Mouse (Mus musculus): ENCODE measurements at regions not wholly inside any gene's neighbourhood (a gene's known extent, or its start where the extent isn't known, plus 50 kb on each side); places are given as distances from the start of the nearest gene placed in this dataset.

GRCm38 (mm10) chr10:51278195-51278594 is 202.2 kb upstream of the Gm49339 start:
- 41% methylated on average over 2 of the region's 2 CpGs for WGBS
- H3K9ac ChIP-seq (ENCODE audit: low read length), result no peak overlapping the region
- H3K27ac ChIP-seq (ENCODE audit: low read length), result no peak overlapping the region
- H3K4me1 ChIP-seq (replicated peaks; ENCODE audit: control insufficient read depth, insufficient read depth, low read length), result no peaks in the 10 kb centered on the region
- H3K27me3 ChIP-seq (ENCODE audit: control insufficient read depth, insufficient read depth, low read depth, low read length), result no peaks in the 10 kb centered on the region
- no peaks in the 10 kb centered on the region for H3K36me3 ChIP-seq (ENCODE audit: control insufficient read depth, insufficient read depth, low read length)
- no peak overlapping the region for H3K4me3 ChIP-seq (ENCODE audit: low read length)
- ATAC-seq (ENCODE audit: low read depth), result no peak
- no peaks in the 10 kb centered on the region for H3K9me3 ChIP-seq (ENCODE audit: control insufficient read depth, low read length)
- no peak overlapping the region for H3K4me2 ChIP-seq (ENCODE audit: low read depth, low read length)

DNA sequence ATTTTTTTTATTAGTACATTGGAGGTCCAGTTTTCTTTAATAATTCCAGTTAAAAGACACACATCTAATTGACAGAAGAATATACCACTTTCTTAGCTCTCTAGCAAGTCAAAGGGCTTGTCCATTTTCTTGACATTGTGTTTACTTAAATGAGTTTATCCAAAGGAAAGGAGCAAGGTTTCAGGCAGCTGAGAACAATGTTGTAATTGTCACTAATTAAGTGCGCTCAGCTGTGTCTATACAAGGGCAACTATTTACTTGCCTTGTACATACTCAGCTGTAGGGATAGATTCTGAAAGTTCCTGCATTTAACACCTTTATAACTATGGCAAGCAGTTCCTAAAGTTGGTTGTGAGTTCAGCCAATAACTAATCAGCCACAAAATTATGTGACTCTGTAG is 198.0 kb upstream of the Gm49339 start:
- Histone ChIP-seq H3K4me3 (ENCODE audit: low read length) (no peak overlapping the region), H3K9ac (ENCODE audit: low read length) (no peak overlapping the region), H3K27ac (ENCODE audit: low read length) (no peak overlapping the region), H3K27me3 (ENCODE audit: control insufficient read depth, insufficient read depth, low read depth, low read length) (no peaks in the 10 kb centered on the region), H3K9me3 (ENCODE audit: control insufficient read depth, low read length) (no peaks in the 10 kb centered on the region), H3K4me2 (ENCODE audit: low read depth, low read length) (no peak overlapping the region), H3K4me1 (replicated peaks; ENCODE audit: control insufficient read depth, insufficient read depth, low read length) (no peaks in the 10 kb centered on the region), H3K36me3 (ENCODE audit: control insufficient read depth, insufficient read depth, low read length) (no peaks in the 10 kb centered on the region)
- WGBS, result 34% methylated on average over 1 of the region's 1 CpGs
- no peak for ATAC-seq (ENCODE audit: low read depth)

DNA sequence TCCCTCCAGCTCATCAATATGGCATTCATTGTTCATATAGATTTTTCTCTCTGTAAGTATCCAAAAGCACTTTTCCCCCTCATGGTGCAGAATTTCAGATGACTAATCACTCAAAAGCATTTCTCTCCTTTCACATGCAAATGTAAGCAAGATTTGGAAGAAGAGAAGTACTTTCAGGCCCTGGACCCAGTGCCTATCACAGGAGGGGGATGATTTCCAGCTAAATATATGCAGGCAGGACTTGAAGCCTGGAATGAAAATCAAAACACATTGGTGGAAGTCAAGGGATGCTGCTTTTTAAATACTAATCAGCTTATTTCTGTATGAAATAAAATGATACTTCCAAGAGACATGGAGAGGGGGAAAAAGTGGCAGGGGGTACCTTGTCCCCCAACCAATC is 195.9 kb upstream of the Gm49339 start:
- H3K4me2 ChIP-seq (ENCODE audit: low read depth, low read length), result no peak overlapping the region
- H3K27me3 ChIP-seq (ENCODE audit: control insufficient read depth, insufficient read depth, low read depth, low read length), result no peaks in the 10 kb centered on the region
- no peaks in the 10 kb centered on the region for H3K9me3 ChIP-seq (ENCODE audit: control insufficient read depth, low read length)
- ATAC-seq (ENCODE audit: low read depth), result no peak
- H3K4me3 ChIP-seq (ENCODE audit: low read length), result no peak overlapping the region
- H3K9ac ChIP-seq (ENCODE audit: low read length), result no peak overlapping the region
- H3K4me1 ChIP-seq (replicated peaks; ENCODE audit: control insufficient read depth, insufficient read depth, low read length), result no peaks in the 10 kb centered on the region
- no peaks in the 10 kb centered on the region for H3K36me3 ChIP-seq (ENCODE audit: control insufficient read depth, insufficient read depth, low read length)
- H3K27ac ChIP-seq (ENCODE audit: low read length), result no peak overlapping the region

- no peaks in the 10 kb centered on the region for H3K9me3 ChIP-seq (ENCODE audit: control insufficient read depth, low read length)
- no peak for ATAC-seq (ENCODE audit: low read depth)
- no peak overlapping the region for H3K27ac ChIP-seq (ENCODE audit: low read length)
- no peaks in the 10 kb centered on the region for H3K36me3 ChIP-seq (ENCODE audit: control insufficient read depth, insufficient read depth, low read length)
- WGBS, result 35% methylated on average over 4 of the region's 4 CpGs
- no peak overlapping the region for H3K4me2 ChIP-seq (ENCODE audit: low read depth, low read length)
- no peaks in the 10 kb centered on the region for H3K4me1 ChIP-seq (replicated peaks; ENCODE audit: control insufficient read depth, insufficient read depth, low read length)
- H3K9ac ChIP-seq (ENCODE audit: low read length), result no peak overlapping the region
- no peak overlapping the region for H3K4me3 ChIP-seq (ENCODE audit: low read length)
- no peaks in the 10 kb centered on the region for H3K27me3 ChIP-seq (ENCODE audit: control insufficient read depth, insufficient read depth, low read depth, low read length)
Measured at GRCm38 (mm10) chr10:51287852-51288251, 192.6 kb upstream of the Gm49339 start.

DNA sequence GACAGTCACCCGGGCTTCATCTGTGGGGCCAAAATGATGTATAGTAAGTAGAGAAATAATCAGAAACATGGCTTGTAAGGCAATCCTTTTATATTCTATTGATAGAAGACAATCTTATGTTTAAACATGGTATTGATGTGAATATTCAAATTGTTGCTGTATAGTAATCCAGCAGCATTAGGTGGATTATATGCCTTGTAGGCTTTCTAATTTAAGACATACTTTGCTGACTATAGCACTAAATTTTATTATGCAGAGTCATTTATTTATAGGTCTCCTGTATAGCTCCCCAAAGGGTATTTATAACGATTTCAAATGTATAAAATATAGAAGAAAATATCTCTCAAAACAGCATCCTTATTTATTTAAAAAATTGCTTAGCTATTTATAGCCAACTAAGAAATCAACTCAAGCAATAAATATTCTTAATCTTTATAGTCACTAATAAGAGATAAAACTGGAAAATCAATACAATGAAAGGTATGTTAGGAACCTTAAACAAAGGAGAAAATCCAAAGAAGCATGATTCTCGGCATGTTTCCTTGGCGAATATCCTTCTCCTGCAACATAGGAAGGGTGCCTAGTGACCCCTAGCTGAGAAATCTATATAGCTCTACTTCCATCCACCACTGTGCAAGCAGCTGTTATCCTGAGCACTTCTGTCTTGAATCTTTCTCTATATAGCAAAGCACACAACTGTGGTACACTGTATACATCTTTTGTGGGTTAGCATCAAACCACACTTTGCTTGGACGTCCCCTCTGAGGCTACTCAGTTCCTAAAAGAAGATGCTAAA is 188.8 kb upstream of the Gm49339 start:
- no peak for ATAC-seq (ENCODE audit: low read depth)

GRCm38 (mm10) chr10:51312814-51313213 is 167.6 kb upstream of the Gm49339 start:
- H3K9ac ChIP-seq (ENCODE audit: low read length), result no peak overlapping the region
- no peak overlapping the region for H3K27ac ChIP-seq (ENCODE audit: low read length)
- H3K9me3 ChIP-seq (ENCODE audit: control insufficient read depth, low read length), result no peaks in the 10 kb centered on the region
- H3K27me3 ChIP-seq (ENCODE audit: control insufficient read depth, insufficient read depth, low read depth, low read length), result no peaks in the 10 kb centered on the region
- no peaks in the 10 kb centered on the region for H3K36me3 ChIP-seq (ENCODE audit: control insufficient read depth, insufficient read depth, low read length)
- H3K4me2 ChIP-seq (ENCODE audit: low read depth, low read length), result no peak overlapping the region
- no peak overlapping the region for H3K4me3 ChIP-seq (ENCODE audit: low read length)
- ATAC-seq (ENCODE audit: low read depth), result no peak
- no peaks in the 10 kb centered on the region for H3K4me1 ChIP-seq (replicated peaks; ENCODE audit: control insufficient read depth, insufficient read depth, low read length)

More for the DNA sequence above, 188.8 kb upstream of the Gm49339 start:
- Histone ChIP-seq H3K9ac (ENCODE audit: low read length) (no peak overlapping the region), H3K27me3 (ENCODE audit: control insufficient read depth, insufficient read depth, low read depth, low read length) (no peaks in the 10 kb centered on the region), H3K4me1 (replicated peaks; ENCODE audit: control insufficient read depth, insufficient read depth, low read length) (no peaks in the 10 kb centered on the region), H3K4me2 (ENCODE audit: low read depth, low read length) (no peak overlapping the region), H3K27ac (ENCODE audit: low read length) (no peak overlapping the region), H3K36me3 (ENCODE audit: control insufficient read depth, insufficient read depth, low read length) (no peaks in the 10 kb centered on the region), H3K9me3 (ENCODE audit: control insufficient read depth, low read length) (no peaks in the 10 kb centered on the region), H3K4me3 (ENCODE audit: low read length) (no peak overlapping the region)
- 36% methylated on average over 5 of the region's 5 CpGs for WGBS

DNA sequence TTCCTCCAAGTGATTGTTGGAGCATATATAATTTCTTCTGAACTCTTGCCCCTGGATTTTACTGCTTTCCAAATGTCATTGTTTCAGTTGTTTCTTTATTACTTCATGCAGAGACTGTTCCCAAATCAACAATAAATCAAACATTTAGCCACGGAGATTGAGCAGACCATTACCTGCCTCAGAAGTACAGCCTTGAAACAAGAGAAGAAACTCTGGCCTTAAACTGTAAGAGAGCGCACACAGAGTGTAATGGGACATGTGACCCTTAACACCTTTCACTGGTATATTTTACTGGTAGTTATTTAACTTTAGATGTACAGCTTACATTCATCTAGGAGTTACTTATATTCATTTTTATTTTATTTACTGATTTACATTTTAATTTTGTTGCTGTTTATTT is 160.2 kb upstream of the Gm49339 start:
- Histone ChIP-seq H3K36me3 (ENCODE audit: control insufficient read depth, insufficient read depth, low read length) (no peaks in the 10 kb centered on the region), H3K4me2 (ENCODE audit: low read depth, low read length) (no peak overlapping the region), H3K27ac (ENCODE audit: low read length) (no peak overlapping the region), H3K9ac (ENCODE audit: low read length) (no peak overlapping the region), H3K4me3 (ENCODE audit: low read length) (no peak overlapping the region), H3K27me3 (ENCODE audit: control insufficient read depth, insufficient read depth, low read depth, low read length) (no peaks in the 10 kb centered on the region), H3K9me3 (ENCODE audit: control insufficient read depth, low read length) (no peaks in the 10 kb centered on the region), H3K4me1 (replicated peaks; ENCODE audit: control insufficient read depth, insufficient read depth, low read length) (no peaks in the 10 kb centered on the region)
- no peak for ATAC-seq (ENCODE audit: low read depth)
- WGBS, result 79% methylated on average over 2 of the region's 2 CpGs

- H3K27ac ChIP-seq (ENCODE audit: low read length), result no peak overlapping the region
- no peak for ATAC-seq (ENCODE audit: low read depth)
- 56% methylated on average over 4 of the region's 4 CpGs for WGBS
Measured at GRCm38 (mm10) chr10:51328772-51329171, 151.6 kb upstream of the Gm49339 start.

DNA sequence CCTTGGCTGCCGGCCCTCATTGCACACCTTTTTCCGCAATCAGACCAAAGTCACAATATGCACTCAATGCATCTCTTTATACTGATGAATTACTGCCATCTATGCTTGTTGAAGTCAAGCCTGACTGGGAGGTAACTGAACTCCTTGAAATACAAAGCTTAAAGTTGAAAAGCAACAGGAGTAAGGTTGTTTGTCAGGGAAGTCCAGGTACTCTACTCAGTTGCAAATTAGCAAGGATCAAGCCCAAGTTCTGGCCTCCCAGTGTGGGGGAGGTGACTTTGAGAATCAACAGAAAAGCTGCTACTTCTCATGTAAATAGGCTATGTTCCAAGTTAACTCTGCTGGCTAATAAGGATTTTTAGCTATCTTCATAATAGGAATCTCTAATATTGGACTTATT is 151.0 kb upstream of the Gm49339 start:
- no peaks in the 10 kb centered on the region for H3K36me3 ChIP-seq (ENCODE audit: control insufficient read depth, insufficient read depth, low read length)
- no peak overlapping the region for H3K27ac ChIP-seq (ENCODE audit: low read length)
- ATAC-seq (ENCODE audit: low read depth), result no peak
- WGBS, result 91% methylated on average over 2 of the region's 2 CpGs
- H3K4me2 ChIP-seq (ENCODE audit: low read depth, low read length), result no peak overlapping the region
- H3K9me3 ChIP-seq (ENCODE audit: control insufficient read depth, low read length), result no peaks in the 10 kb centered on the region
- no peaks in the 10 kb centered on the region for H3K27me3 ChIP-seq (ENCODE audit: control insufficient read depth, insufficient read depth, low read depth, low read length)
- H3K4me3 ChIP-seq (ENCODE audit: low read length), result no peak overlapping the region
- H3K4me1 ChIP-seq (replicated peaks; ENCODE audit: control insufficient read depth, insufficient read depth, low read length), result no peaks in the 10 kb centered on the region
- no peak overlapping the region for H3K9ac ChIP-seq (ENCODE audit: low read length)

More at GRCm38 (mm10) chr10:51328772-51329171, 151.6 kb upstream of the Gm49339 start:
- Histone ChIP-seq H3K4me2 (ENCODE audit: low read depth, low read length) (no peak overlapping the region), H3K36me3 (ENCODE audit: control insufficient read depth, insufficient read depth, low read length) (no peaks in the 10 kb centered on the region), H3K4me3 (ENCODE audit: low read length) (no peak overlapping the region), H3K9ac (ENCODE audit: low read length) (no peak overlapping the region), H3K9me3 (ENCODE audit: control insufficient read depth, low read length) (no peaks in the 10 kb centered on the region), H3K27me3 (ENCODE audit: control insufficient read depth, insufficient read depth, low read depth, low read length) (no peaks in the 10 kb centered on the region), H3K4me1 (replicated peaks; ENCODE audit: control insufficient read depth, insufficient read depth, low read length) (no peaks in the 10 kb centered on the region)
